Mouse (Mus musculus) embryonic facial prominence, embryonic 14.5 days (tissue): ENCODE measurements at regions not wholly inside any gene's neighbourhood (a gene's known extent, or its start where the extent isn't known, plus 50 kb on each side); places are given as distances from the start of the nearest gene placed in this dataset.
A peak's percentile ranks its signal among the peaks of the same experiment; 100 is the strongest.

Source experiments
- ATAC-seq: fragments of 200-750 bp; cut with Nextera tagmentation; 2 replicates; pipeline ENCODE4 v1.8.0; 2017; ENCODE audit warnings: low read depth, moderate number of reproducible peaks, moderate TSS enrichment
- DNase-seq: peaks from one replicate; pipeline ENCODE4 v3.0.0-alpha.2; 2015; ENCODE audit warnings: low spot score
- H3K27ac ChIP-seq: fragments of 300-500 bp; sonication (generic); replicated peaks from 2 replicates; pipeline ENCODE4 v1.5.1; 2014; ENCODE audit warnings: low read depth, mild to moderate bottlenecking, low read length, moderate library complexity
- H3K27me3 ChIP-seq: fragments of 300-500 bp; sonication (generic); replicated peaks from 2 replicates; pipeline ENCODE4 v1.6.1; 2014; ENCODE audit warnings: low read length; ENCODE audit not compliant: control insufficient read depth, insufficient read depth
- H3K36me3 ChIP-seq: fragments of 300-500 bp; sonication (generic); 2 replicates; pipeline ENCODE4 v1.6.1; 2014; ENCODE audit warnings: low read length, mixed read lengths; ENCODE audit not compliant: control insufficient read depth, insufficient read depth
- H3K4me1 ChIP-seq: fragments of 300-500 bp; sonication (generic); 2 replicates; pipeline ENCODE4 v1.6.1; 2014; ENCODE audit warnings: antibody characterized with exemption, low read length; ENCODE audit not compliant: control insufficient read depth, insufficient read depth
- H3K4me2 ChIP-seq: fragments of 300-500 bp; sonication (generic); 2 replicates; pipeline ENCODE4 v1.6.1; 2014; ENCODE audit warnings: low read depth, mild to moderate bottlenecking, low read length, moderate library complexity, mixed read lengths
- H3K4me3 ChIP-seq: fragments of 300-500 bp; sonication (generic); 2 replicates; pipeline ENCODE4 v1.5.1; 2014; ENCODE audit warnings: low read depth, mild to moderate bottlenecking, low read length
- H3K9ac ChIP-seq: fragments of 300-500 bp; sonication (generic); 2 replicates; pipeline ENCODE4 v1.6.1; 2014; ENCODE audit warnings: low read depth, mild to moderate bottlenecking, low read length, moderate library complexity, mixed read lengths
- H3K9me3 ChIP-seq: fragments of 300-500 bp; sonication (generic); 2 replicates; pipeline ENCODE4 v1.6.1; 2016; ENCODE audit warnings: low read length; ENCODE audit not compliant: control insufficient read depth
- WGBS: fragments of 180-500 bp; shearing (Covaris S2); extraction: QIAGEN DNeasy Blood & Tissue Kit; methylation state at CpG from one replicate; pipeline ENCODE4 v1.1.7; 2014; 5-methylcytosine and 5-hydroxymethylcytosine counted together

DNA sequence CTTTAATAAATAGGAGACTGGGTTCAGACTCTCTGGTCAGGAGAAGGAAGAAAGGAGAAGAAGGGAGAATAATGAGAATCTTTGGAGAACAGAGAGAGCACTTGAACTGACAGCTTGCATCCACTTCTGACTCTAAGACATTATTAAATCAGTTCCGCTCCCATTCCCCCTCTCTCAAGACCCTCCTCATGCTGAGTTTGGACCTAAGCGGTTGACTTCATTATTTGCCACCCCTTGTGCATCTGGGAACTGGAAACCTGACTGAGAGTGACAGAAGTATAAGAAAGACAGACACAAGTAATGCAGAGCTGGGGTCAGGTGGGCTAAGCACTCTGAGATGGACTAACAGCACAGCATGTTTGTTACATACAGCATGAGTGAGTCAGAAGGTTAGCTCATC, 80.3 kb upstream of the Khdrbs2 start:
- no peak overlapping the region for H3K27ac ChIP-seq
- H3K36me3 ChIP-seq, result no peaks in the 10 kb centered on the region
- no peak overlapping the region for H3K4me2 ChIP-seq
- H3K9ac ChIP-seq, result no peak overlapping the region
- no peaks in the 10 kb centered on the region for H3K27me3 ChIP-seq
- no peak overlapping the region for H3K4me3 ChIP-seq
- no peak for ATAC-seq
- no peaks in the 10 kb centered on the region for H3K4me1 ChIP-seq
- WGBS, result 79% methylated on average over 2 of the region's 2 CpGs
- peak; percentile 14 for DNase-seq
- H3K9me3 ChIP-seq, result no peaks in the 10 kb centered on the region

DNA sequence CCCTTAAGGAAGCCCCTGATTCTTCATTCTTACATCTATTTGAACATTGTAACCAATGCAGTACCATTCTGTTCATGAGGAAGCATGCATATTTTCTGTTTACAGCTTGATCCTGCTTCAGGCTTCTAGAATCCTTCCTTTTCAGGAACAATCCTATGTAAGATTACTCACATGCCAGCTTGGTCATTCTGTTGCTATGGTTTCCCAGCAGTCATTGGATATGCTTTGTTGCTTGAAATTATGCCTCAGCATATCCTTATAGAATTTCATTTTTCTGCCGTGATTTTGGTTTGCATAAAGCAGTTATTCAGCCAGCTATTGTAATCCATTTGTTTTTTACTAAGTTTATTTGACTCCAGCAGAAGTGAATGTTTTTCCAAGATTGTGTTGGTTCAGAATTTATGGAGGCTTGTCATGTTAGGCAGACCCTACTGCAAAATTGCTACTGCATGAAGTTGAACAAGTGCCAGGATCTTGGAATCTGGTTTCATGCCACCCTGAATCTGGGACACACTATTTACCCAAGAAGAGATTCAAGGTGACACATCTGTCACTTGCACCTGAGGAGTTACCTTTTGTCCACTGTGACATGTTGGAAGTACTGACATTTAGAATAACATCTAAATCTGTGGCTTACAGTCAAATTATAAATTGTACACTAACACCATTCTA, 79.4 kb upstream of the Khdrbs2 start:
- H3K27me3 ChIP-seq, result no peaks in the 10 kb centered on the region
- ATAC-seq, result no peak

DNA sequence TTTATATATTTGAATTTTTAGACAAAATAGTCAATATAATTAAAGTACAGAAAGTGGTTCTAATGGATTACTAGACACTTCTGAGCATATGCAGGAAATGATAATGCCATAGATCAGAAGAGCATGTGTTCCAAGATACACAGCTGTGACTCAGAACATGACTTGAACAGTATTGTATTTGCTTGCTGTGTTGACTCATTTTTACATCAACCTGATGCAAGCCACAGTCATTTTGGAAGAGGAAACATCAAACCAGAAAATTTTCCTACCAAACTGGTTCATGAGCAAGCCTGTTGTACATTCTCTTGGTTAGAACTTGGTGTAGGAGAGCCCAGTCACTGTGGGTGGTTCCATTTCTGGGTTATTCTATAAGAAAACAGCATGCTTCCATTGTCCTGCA, 68.5 kb upstream of the Khdrbs2 start:
- H3K27me3 ChIP-seq, result no peaks in the 10 kb centered on the region
- no peaks in the 10 kb centered on the region for H3K36me3 ChIP-seq
- DNase-seq, result no peak
- no peak overlapping the region for H3K27ac ChIP-seq
- no peaks in the 10 kb centered on the region for H3K4me1 ChIP-seq
- H3K9ac ChIP-seq, result no peak overlapping the region
- no peak overlapping the region for H3K4me2 ChIP-seq
- H3K4me3 ChIP-seq, result no peak overlapping the region
- H3K9me3 ChIP-seq, result no peaks in the 10 kb centered on the region
- no peak for ATAC-seq

More for the DNA sequence above, 79.4 kb upstream of the Khdrbs2 start:
- H3K4me2 ChIP-seq, result no peak overlapping the region
- H3K9ac ChIP-seq, result no peak overlapping the region
- no peaks in the 10 kb centered on the region for H3K9me3 ChIP-seq
- H3K4me1 ChIP-seq, result no peaks in the 10 kb centered on the region
- no peak overlapping the region for H3K27ac ChIP-seq
- WGBS, result 47% methylated on average over 1 of the region's 1 CpGs
- no peak for DNase-seq
- H3K4me3 ChIP-seq, result no peak overlapping the region
- no peaks in the 10 kb centered on the region for H3K36me3 ChIP-seq
